Mouse (Mus musculus) thymus, postnatal 0 days (tissue): ENCODE measurements around the gene Pctp. TPM values are rescaled to one million over a fixed set of nuclear protein-coding genes. Genes with fewer than 3 reads are reported as not detected.

Experiments
- DNase-seq: peaks from one replicate; pipeline ENCODE4 v3.0.0-alpha.2; 2015; ENCODE audit warnings: low spot score
- polyA plus RNA-seq: library from polyadenylated mRNA; unstranded; fragments of >200 nt; fragmentation: Nextera tagmentation; extraction: Ambion mirVana; gene quantifications from 2 replicates; pipeline ENCODE4 v1.2.1, GENCODE M21; 2015

The Pctp gene
- polyA plus RNA-seq, 1 experiment from 2014 or later: 5.0 TPM

DNA sequence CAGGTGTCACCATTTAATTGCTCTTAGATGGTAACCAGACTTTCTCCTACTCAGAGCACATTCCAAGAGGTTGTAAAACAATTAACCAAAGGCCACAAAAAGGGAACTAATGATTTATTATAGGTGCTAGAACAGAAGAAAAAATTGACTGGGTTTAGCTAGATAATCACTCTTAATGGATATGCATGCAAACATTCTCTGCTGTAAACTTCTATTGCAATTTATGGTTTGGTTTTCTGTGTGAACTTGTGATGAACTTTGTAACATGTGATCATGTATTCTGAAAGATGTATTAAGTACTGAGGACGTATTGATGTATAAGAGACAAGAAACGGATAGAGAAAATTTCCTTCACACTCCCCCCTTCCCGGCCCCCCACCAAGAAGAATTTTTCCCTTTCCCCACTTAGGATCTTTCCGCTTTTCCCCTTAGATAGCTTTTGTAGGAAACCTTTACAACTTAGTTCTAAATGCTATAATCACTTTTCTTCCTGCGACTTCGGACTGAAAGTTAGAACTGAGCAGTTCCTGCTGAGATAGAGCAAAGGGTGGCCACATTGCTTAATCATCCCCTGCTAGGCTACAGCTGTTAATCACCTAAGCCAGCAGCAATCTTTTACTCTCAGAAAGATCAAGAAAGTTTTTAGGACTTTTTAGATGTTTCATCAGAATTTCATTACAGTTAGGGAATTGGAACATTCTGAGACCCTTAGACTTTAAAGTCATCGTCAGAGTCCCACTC is 5.3 kb upstream of the Pctp start:
- DNase-seq: no peak

DNA sequence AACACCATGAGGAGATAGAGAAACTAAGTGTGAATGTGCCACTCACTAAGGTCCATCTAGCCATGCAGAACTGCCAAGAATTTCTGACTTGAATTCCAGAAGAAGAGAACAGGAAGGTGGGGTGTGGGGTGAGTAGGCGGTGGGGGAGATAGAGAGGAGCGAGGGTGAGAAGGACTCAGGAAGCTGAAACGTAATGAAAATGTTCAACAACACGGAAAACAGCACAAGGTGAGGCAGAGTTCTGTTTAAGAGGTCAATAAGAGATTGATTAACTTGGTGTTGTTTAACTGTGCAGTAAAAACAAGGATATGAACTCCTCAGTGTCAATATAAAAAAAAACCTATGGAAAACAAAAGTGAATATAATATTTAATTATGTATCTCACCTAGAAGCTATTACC is 3.4 kb upstream of the Pctp start:
- no peak for DNase-seq

DNA sequence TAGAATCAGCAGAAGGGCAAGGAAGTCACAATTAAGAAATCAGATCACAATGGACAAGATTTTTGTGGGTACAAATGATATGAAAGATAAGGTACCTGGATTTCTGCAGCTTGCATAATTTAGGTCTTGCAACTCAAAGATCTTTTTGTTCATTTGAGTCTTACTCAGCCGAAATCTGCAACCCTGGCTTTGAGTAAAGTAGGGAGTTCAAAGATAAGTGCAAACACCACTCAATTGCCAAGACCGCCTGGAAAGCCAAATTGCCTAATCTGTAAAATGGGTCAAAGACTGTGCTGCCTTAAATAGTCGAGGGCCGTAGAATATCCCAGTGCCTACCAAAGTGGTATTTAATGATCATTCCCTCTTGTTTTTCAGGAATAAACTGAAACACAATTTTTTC is 692 bp upstream of the Pctp start:
- DNase-seq: no peak

DNA sequence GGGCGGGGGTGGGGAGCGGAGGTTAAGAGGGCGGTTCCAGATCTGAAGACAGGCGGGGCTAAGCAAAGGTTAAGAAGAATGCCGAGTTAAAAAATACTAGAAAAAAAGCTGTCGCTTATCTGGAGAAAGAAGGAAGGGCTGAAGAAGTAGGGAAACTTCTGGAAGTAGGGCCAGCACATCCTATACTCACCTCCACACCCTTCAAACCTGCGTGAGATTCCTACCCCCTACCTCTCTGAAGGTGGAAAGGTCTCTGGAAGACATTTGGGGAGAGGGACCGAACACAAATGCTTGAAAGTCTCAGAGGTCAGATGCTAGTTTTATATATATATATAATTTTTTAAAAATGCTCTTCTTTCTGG is 274 bp upstream of the Pctp start:
- DNase-seq: no peak

DNA sequence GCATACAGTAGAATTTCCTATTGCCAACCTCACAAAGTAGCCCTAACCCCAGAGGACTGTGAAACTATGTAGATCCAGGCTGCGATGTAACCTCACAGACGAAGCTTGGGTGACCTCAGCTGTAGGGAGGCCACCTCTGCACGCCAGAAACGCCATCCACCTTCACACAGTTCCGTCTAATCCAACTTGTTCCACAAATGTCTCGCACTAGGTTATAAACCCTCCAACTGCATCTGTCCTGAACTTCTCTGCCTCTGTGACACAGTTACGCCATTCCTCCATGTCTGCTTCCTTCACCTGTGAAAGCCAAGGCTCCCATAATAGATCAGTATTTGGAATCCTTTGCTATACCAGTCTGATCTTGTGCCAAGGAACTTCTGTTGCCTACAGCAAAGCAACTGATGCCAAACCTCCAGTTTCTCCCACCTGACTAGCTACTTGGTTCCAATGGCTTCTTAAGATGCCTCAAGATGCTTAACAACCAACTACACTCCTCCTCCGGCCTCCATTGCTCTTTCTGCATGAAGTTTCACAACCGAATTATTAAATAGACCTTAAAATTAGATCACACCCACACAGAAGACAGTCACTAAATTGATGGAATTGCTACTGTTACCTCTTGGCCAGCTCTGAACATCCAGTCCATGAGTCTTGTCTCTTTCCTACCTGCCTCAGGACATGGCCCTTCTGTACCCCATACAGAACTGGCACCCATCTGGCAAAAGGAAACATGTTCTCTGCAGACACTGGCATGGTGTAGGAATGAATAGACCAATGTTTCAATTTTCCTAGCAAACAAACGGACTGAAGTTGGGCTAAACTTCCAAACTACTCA is 1.1 kb downstream of the Pctp start:
- DNase-seq: no peak

DNA sequence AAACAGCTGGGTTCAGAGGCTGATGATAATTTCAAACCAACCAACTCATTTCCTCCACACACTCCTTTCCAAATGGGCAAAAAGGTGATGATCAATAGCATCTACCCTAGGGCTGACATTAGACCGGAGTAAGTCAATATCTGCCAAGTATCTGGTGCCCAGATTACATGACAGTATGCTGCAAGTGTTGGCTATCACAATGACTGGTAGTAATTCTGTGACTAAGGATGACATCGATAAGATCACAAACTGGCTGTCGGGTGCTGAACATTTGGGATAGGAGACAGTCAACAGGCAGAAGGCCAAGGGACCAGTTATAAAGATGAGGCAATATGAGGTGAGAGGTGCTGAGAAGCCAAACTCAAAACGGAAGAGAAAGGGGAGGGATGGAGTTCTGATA is 2.0 kb downstream of the Pctp start:
- no peak for DNase-seq

DNA sequence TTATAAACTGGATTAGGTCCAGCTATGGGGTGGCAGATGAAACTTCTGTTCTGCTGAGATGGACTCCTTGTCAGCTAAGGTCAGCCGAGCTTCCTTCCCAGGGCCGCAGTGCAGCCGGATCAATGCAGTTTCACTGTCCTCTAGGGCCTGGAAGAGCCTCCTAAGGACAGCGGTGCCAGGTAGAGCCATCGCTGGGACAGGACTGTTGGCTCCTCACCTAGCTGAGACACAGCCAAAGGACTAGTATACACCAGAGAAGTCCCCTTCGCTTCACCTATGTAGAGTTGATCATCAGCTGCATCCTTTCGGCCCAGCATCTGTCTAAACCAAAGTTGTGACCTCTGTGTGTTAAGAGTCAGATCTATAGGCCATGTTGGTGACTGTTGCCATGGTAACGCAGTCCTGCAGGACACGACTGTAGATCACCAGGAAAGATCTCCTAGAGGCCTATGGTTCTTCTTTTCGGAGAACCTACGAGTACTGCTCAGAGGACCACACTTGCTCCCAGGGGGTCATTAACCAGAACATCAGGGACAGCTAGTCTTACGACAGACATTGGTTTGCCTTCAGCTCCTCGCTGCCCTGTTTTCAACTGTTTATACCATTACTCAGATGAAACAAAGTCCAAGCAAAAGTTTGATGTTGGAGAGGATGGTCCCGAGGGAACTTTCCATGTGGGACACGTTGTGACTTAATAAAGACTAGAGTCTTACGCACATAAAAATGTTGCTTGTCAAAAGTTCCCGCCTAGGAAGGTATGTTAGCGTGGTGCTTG is 3.5 kb downstream of the Pctp start:
- DNase-seq: no peak

DNA sequence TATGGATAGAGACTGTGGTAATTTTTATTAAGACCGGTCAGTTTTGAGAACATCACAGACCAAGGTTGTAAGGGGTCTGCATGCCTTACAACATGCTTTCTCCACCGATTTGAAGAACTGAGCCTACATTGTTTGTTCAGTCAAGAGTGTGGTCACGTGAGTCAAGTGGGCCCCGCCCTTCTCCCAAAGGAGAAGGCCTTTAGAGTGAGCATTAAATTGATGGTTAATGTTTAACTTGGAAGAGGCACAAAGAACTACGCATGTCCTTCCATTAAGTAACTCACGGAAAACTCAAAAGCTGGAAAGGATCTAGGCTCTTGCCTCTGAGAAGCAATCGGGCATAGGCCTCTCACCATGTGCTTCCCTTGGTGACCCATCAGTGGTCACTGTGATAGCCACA is 5.8 kb downstream of the Pctp start:
- DNase-seq: no peak

DNA sequence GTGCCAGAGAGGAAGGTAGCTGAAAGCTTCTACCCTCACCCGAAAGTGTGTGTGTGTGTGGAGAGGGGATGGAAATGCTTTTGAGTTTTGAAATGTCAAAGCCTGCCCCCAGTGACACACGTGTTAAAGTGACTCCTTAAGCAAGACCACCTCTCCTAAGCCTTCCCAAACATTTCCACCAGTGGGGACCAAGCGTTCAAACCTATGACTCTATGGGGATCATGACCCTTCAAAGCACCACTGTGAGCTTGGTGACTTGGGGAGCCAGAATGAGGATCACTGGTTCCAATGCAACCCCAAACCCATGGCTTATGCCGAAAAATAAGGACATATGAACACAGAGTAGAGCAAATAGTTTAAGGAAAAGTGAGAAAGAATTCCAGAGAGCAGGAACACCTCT is 6.3 kb downstream of the Pctp start:
- DNase-seq: no peak

DNA sequence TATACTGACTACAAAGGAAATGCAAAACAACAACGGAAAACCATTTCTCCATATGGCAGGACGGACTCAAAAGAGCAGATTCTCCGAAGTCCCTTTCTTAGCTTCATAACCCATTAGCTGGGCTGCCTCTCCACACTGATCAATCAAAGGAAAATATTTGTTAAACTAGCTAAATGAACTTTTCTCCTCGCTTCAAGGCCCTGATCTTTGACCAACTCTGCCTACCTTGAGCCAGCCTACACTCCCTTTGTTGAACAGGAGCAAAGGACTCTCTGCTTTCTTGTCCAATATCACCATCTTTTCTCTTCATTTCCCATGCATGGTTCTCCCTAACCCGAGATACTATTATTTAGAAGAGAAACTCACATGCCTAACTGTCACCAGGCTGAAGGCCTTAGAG is 7.1 kb downstream of the Pctp start:
- no peak for DNase-seq

DNA sequence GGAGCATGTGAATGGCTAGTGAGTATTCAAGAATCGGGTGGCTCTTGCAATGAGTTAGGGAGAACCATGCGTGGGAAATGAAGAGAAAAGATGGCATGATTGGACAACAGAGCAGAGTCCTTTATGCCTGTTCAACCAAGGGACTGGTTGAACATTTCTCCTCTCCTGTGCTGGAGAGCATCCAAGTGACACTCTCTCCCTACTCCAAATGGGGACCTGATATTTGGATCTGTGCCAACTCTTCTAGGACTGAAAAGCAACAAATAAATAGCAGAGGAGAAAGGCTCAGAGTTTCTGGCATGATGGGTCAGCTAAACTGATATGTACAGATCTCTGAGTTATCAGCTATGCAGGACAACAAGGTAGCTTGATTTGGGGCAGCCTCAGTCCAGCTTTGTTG is 8.0 kb downstream of the Pctp start:
- DNase-seq: no peak

DNA sequence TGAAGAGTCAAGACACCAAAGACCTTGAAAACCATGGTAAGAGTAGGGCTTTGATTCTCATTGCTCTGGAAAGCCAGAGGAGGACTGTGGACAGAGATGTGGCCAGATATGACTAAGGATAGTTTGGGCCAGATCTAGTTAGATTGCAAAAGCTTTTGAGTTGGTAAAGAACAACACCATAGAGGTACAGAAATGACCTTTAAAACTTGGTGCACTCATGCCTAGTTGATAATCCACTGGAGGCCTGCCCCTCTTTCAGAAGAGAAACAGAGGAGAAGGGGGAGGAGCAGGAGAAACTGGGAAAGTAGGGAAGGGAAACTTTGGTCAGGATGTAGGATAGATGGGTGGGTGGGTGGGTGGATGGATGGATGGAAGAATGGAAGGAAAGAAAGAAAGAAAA is 11.0 kb downstream of the Pctp start:
- DNase-seq: no peak

DNA sequence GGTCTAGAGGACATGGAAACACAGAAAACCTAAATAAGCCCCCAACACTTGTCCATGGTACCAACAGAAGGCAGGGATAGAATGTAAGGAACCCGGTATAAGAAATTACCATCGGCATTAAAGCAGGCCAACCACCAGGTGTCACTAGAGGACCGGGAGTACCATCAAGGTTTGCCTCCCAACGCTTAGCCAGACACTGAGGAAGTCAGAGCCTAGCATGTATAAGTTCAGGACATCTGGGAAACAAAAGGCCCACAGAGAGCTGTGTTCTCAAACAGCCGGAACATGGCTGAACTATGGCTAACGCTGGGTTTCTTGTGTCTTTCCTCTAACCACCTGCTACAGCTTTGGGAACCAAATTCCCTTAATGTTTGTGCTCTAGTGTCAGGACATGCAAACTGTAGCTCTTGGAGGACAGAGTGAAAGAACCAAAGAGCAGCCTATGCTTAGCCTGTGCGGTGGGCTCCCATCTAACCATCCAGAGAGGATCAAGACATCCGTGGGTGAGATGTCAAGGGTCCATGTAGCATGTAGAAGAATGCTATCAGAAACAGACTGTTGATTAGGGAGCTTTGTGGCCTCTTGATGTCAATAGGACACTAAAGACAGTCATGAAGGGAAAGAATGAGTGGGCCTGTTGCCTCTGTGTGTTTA is 13.6 kb downstream of the Pctp start:
- peak; percentile 63 for DNase-seq

DNA sequence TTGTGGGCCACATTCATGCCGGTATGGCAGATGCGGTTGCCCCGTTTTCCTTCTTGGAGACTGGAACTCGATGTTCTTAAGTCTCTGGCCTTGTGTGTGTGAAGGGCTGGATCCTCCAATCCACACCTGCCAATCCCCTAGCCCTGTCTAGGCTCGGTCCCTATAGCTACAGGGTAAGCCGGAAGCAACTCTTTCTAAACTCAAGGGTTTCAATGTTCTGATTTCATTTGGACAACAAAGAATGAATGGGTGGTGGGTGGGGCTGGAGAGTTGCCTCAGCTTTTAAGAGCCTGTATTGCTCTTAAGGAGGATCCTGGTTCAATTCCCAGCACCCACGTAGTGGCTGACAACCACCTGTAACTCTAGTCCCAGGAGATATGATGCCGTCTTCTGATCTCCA is 16.2 kb downstream of the Pctp start:
- DNase-seq: no peak

DNA sequence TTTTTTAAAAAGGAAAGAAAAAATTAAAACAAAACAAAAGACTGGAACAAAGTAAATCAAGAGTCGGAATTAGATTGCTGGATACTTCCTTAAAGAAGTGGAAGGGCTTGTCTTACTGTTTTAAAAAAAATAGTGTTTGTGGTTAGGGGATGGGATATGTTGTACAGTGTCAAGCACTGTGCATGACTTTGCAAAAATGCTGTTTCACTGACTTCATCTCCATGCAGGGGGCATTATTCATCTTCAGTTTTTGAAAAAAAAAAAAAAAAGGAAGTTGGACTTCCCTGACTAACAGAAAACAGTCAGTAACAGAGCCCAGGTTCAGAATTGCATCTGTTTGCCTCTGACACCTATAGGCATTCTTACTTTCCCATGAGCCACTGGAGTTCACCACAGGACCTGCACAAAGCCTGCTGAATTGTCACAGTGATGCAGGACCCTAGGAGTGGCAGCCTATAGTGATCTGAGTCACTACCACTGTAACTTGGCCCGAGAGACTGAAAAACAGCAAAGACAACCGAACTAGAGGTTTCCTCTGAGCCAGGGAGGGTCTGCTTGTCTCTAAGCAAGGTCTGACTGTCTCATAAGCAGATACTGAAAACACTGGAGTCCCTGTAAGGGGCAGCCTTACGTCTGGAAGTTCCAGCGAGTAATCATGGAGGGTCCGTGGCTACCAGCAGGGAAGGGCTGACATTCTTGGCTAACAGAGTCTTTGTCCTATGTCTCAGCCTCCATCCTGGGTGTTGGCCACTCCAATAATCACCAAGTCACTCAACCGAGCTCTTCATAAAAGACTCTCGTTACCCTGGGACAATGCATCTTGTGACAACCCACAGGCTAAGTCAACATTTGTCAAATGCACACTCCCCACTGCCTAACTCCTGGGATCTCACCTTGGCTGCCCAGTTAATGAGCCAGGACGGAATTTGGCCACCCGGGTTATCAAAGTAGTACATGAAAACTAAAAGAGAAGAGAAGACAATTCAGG is 17.2 kb downstream of the Pctp start:
- no peak for DNase-seq

DNA sequence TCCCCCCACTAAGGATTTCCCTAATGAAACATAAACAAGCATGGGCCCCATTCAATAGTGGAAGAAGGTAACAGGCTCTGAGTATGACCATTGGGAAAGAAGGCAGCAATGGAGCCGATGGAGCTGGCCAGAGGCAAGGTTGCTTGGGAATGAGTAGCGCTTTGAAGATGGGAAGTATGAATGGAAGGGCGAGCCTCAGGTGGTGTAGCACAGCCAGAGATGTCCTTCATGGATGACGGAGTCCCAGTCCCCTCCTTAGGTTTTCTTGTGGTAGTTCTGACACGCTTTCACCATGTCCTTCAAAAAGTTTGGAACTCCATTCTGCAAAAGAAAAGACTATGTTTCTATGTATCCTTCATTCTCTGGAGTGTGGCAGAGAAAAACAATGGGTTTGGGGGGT is 18.3 kb downstream of the Pctp start:
- DNase-seq: no peak

DNA sequence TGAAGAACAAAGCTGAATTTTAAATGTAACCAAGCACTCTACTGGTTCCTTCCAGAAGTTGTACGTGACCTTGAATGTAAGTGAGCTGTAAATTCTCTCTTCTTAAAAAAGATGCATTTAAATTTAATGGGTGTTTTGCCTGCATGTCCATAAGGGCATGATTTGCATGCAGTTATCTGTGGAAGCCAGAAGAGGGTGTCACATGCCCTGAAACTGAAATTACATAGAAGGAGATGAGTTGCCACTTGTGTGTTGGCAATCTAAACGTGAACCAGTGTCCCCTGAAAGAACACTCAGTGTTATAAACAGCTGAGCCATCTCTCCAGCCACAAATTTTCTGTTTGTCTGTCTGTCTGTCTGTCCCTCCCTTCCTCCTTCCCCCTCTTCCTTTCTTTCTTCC is 19.8 kb downstream of the Pctp start:
- DNase-seq: no peak

DNA sequence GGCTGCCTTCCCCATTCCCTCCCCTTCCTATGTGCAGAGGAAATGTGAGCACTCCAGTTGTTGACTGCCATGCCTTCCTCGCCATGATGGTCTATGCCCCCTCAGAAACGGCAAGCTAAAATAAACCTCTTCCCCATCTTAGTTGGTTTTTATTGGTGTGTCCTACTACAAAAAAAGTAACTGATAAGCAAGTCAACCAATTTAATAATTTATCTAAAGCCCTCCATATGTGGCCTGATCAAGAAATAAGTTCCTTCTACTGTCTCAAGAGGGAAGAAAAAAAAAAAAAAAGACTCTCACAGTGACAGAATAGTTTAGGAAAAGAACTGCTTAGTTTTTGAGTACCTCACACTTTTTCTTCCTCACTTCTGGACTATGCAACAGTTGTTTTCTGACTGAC is 22.6 kb downstream of the Pctp start:
- no peak for DNase-seq

DNA sequence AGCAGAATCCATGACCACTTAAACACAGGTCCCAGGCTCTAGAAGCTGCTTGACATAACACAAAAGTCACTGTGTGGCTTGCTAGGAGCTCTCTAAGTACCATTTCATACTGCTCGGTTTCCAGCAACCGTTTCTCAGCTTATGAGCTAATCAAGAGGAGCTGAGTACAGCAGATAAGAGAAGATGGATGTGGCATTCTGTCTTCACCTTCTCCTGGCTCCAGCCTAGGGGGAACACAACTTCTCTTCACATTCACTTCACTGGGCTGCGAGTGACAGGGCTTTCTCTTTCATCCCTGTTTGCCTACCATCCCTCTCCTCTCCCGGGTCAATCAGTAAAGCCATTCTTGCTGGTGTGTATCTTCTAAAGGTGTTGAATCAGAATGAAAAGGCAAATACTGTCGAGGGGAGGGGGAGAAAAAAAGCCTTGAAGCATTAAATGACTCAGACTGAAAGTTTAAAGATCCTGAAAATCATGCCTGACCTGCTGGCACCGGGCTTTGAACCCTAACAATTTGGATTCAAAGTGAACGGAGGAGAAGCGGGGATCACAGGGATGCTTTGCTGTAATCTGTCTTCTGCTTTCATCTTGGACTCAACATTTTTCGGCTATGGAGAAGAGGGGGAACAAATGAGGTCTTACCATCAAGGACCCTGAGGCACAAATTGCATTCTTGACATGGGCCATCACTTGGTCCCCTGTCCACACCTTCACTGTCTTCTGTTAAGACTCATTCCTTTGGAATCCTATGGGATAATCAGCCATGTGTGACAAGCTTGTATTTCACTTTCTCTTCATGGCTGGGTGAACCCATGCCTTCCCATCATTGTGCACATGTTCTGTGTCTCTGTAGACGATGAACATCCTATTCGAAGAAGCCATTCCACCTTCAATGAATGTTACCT is 23.5 kb downstream of the Pctp start:
- DNase-seq: no peak
